Mouse (Mus musculus): ENCODE data around the gene Pik3r4.

The Pik3r4 gene

DNA sequence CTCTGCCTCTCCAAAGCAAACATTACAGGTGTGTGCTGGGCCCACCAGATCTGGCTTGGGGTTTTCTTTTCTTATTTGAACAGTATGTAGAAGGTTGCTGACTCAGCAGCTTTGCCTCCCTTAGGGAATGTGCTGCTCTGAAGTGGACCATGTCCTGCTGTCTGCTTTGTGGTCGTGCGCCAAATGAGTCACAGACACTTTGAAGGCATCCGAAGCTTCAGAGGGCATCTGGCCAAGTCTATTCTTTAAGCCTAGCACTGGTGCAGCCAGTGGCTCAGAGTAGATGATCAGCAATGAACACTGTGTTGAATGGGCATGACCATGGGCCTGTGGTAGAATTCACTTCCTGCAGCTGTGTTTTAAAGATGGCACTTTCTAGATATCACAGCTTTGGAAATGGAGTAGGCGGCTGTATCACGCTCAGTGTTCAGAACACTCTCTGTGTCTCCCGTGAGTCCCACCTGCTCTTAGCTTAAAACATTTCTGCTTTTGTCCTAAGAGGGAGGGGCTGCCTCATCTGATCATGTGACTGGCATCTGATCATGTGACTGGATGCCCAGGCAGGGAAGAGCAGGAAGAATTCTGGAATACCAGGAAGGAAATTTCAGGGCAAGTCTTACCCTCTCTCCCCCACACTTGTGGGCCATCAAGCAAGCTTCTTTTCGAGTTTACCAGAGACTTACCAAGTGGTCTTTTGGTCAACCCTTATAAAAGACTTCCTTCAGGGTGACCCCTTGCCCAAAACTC is 54.2 kb downstream of the Pik3r4 start:
- in situ Hi-C loops (cut with MboI, MseI), result no loop called here

DNA sequence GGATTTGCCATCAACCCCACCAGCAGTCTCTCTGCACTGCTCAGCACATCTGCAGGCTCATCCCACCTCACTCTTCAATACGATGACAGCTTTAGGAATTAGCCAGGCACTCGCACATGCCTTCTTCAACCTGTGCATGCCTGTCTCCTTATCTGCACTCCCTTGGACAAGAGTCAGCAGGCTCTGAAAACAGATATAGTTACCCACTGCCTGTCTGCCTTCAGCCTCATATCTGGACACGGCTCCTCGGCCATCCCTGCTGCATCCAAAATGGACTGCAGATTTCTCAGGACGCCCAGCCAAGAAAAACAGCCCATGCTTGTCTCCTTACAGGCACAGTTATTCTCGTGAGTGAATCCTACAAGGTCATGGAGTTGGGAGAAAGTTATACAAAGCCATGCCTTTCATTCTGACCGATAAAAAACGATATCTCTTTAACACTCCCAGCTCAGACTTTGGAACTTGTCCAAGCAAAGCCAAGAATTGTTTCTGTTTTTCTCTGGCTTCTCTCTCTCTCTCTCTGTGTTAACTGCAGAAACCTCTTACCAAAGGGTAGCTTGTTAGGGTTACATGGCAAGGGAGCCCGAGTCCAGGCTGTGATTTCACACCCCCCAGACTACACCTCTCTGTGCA is 55.1 kb downstream of the Pik3r4 start:
- in situ Hi-C loops (cut with MboI, MseI), result no loop called here

DNA sequence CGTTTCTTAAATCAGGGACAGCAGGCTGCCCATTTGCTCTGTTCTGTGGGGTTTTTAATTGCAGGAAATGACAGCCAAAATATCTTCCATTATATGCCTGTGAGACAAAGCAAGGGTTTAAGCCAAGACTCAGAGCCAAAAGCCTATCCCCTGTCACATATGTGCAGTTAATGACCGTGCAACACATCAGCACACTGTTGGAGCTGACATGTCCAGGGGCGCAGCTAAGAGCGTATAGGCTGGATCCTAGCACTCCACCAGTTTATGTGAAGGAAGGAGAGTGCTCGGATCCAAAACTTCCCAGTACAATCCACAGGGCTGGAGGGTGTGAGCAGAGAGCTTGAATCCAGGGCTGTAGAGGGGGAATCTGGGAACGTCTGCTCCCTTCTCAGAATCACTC is 57.9 kb downstream of the Pik3r4 start:
- in situ Hi-C loops (cut with MboI, MseI), result no loop called here

DNA sequence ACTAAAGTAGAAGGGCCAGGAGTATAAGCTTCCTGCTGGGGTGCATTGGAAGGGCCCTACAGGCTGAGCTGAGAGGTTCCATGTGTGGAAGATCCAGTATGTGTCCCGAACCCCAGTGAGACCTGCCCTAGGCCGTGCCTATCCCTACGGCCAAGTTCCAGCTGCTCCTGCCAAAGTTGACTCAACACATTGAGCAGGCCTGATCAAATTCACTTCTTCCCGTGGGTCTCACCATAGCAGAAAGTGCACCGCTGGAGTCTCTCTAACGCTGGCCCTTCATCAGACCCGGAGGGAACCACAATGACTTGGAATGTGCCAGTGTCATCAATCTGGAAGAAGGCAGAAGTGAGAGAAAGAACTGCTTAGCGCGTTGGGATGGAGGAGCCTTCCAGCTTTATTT is 59.2 kb downstream of the Pik3r4 start:
- in situ Hi-C loops (cut with MboI, MseI), result no loop called here

DNA sequence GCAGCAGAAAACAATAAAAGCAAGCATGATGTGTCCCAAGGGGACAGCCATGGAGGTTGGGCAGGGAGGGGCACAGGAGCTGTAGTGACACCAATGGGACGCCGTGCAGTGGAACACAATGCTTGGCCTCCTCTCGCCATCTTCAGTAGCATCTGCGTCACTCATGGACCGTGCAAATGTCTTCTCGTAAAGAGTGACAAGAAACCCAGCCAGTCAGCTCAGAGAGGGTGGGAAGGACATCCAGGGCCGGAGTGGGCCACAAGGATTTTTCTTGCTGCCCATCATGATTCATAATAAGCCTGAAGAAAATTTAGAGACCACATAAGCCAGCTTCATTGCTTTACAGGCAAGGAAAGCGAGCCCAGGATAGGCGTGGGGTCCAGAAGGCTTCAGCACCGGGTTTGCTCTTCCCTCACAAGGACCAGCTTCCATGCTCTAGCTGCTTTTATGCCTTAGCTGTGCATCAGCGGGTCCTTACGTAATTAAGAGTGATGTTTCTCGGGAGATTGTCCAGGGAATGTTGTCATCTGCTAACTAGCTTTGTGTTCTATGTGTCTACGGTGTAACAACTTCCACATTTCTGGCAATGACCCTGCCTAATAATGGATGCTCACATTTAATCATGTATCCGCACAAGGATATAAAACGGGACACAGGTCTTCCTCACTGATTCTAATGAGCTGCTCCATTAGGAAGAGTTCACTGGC is 61.6 kb downstream of the Pik3r4 start:
- in situ Hi-C loops (cut with MboI, MseI), result no loop called here

DNA sequence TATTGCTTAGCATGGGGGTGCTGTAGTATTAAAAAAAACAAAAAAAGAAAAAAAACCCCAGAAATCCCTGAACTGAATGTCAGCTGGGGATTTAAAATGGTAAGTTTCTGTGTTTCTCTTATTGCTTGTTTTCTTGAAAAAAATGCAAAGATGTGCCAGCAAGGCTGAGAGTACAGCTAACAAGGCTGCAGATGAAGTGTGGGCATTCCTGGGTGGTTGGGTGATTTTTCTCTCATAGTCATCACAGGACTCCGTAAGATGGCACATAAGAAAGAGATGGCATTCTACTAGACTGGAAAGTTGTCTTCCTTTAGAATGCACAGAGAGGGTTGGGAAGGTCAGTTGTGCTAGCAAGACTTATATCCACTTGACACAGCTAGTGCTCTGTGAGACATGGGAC is 62.2 kb downstream of the Pik3r4 start:
- in situ Hi-C loops (cut with MboI, MseI), result no loop called here

DNA sequence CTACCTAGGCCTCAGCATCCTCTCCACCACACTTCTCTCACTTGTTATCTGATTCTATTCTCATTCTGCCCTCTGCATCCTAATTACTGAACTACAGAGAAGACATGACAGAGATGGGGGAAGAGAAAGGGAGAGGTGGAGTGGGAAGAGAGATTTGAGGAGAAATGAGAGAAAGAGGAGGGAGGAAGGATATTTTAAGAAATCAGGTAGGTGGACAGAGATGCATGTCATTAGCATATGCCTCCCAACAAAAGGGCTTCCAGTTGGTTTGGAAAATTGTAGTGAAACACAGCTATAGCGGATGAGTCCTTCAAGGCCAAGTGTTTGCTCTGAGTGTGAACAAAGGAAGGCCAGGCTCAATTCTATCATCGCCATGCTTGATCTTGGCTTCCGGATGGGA is 69.3 kb downstream of the Pik3r4 start:
- in situ Hi-C loops (cut with MboI, MseI), result no loop called here

DNA sequence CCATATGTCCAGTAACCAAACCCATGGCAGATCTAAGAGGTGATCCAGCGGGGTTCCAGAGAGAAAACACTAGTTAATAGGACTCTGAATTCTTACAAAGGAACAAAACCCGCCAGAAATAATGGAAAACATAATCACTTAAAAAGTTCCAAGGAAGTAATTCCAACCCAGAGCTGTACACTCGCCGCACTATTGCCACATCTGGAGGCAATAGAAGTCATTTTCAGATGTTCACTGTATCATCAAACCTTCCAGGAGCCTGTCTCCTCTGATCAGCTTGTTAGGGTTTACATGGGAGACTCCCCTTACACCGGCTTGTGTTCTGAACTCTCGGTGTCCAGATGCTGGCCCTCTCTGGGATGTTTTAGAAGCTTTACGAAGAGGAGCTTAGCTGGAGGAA is 76.6 kb downstream of the Pik3r4 start:
- in situ Hi-C loops (cut with MboI, MseI), result no loop called here

DNA sequence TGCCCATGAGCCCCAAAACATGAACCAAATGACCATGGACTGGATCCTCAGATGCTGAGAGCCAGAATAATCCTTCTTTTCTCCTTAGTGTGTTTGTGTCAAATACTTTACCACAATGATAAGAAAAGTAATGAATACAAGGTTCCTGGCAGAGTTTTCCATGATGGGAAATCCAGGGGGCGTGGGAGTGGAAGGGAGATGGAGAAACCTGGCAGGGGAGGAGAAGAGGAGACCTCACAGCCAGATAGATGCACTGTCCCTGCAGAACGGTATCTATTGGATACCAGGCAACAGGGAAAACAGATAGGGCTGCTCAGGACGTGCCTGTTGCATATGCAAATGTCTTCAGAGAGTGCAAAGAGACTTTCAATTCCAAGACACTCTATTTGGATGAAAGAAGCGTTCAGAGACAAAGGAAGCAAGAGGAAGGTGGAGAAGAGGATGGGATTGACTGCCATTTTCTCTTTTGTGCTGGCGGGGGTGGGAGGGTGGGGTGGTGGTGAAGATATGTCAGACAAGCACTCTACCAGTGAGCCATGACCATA is 77.1 kb downstream of the Pik3r4 start:
- in situ Hi-C loops (cut with MboI, MseI), result no loop called here

DNA sequence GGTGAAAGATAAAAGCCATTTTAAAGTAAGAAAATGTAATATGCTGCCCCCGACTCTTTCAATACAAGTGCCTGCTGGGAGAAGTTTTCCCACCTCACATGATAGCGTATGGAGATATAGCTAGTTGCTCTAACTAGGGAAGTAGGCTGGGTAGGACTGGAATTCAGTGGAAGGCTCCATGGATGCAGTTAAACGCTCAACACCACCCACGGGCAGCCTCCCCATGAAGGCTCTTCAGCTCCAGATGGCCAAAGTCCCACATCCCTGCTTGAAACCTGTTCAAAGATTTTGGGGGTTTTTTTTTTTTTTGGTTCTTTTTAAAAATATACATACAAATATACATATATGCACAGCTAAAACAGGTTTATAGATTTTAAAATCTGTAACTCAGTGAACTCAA is 77.7 kb downstream of the Pik3r4 start:
- in situ Hi-C loops (cut with MboI, MseI), result no loop called here

DNA sequence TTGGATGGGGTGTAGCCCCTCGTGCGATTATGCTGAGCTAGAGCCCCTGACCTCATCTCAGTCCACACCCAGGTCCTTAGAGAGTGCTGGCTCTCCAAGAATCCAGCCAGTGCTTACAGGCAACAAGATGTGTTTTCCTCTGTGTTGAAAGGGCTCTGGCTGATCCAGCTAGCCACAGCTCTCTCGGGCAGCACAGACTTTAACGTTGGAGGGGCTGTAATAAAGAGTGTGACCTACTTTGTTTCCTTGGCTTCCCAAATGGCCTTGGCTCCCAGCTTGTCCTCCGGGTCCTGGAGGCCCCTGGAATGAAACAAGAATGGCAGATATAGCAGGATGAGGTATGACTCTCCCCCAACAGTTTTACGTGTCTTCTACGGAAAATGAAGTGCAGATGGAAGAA is 89.2 kb downstream of the Pik3r4 start:
- in situ Hi-C loops (cut with MboI, MseI), result no loop called here

DNA sequence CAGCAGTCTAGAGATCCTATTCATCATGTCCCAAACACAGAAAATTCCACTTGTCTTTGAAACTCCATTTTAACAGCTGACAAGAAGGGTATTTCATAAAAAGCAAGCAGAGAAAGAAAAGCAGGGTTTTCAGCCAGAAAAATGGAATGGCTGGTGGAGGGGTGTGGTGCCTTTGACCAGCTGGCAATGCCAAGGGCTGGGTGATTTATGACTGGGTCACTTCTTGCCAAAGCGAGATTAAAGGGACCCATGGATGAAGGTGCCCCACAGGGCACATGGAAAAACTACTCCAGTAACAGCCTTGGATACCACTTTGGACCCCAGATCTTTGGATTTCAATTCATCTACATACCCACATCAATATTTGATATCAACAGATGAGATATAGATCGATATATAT is 91.9 kb downstream of the Pik3r4 start:
- in situ Hi-C loops (cut with MboI, MseI), result loop anchor here in 1 of 2 experiments (5.0 kb wide), 1 partner anchor 98 kb away; no protein-coding TSS in a partner anchor

DNA sequence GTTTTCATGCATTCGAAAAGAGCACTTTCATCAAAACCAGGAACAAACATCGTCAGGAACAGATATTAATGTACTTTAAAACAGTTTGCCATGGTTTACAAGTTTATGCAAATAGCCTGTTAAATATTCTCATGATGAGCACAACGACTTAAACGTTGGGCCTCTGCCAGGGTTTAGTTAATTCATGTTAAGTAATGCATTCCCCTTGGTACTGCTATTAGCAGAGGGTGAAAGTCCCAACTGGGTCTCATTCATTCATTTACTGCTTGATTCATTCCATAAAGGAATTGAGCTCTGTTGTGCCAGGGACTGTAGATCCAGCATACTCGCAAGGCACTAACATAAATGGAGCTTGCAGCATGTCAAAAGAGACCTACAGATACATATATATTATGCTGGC is 92.4 kb downstream of the Pik3r4 start:
- in situ Hi-C loops (cut with MboI, MseI), result loop anchor here in 1 of 2 experiments (5.0 kb wide), 1 partner anchor 97 kb away; no protein-coding TSS in a partner anchor

All from T-helper 17 cell (primary cell).